Mouse (Mus musculus) CH12.LX (cell line): ENCODE data around the gene Irf5.

Experiments used
- CTCF ChIP-seq, 2 experiments: IDR thresholded peaks in 1 of 2; conservative IDR thresholded peaks in 1 of 2; 2 replicates each; pipeline ENCODE4 v1.5.1; 2011 to 2012; ENCODE audit warnings: low read depth in 2 of 2, low read length in 2 of 2, improper control_type of control experiment in 1 of 2, inconsistent platforms in 1 of 2, mild to moderate bottlenecking in 1 of 2, moderate library complexity in 1 of 2
- MAFK ChIP-seq: IDR thresholded peaks from 2 replicates; pipeline ENCODE4 v1.6.1; 2011; ENCODE audit warnings: low read length, improper control_type of control experiment; ENCODE audit not compliant: insufficient replicate concordance

GRCm38 (mm10) chr6:29540223-29540622, 13.8 kb downstream of the Irf5 start:
- TF ChIP-seq CTCF (conservative IDR thresholded peaks at IDR 0.05 in 1 of 2, IDR thresholded peaks at IDR 0.05 in 1 of 2; ENCODE audit: low read depth in 2 of 2, low read length in 2 of 2) (no peak), MAFK (no peak)
